Mouse (Mus musculus) spleen, adult 2 months (tissue): Measurements from ENCODE around the gene Slc30a4. TPM values are rescaled to one million over a fixed set of nuclear protein-coding genes. Genes with fewer than 3 reads are reported as not detected.

Experiments
- DNase-seq, 2 experiments: peaks; one replicate each; pipeline versions ENCODE4 v3.0.0 to v3.0.0-alpha.2; 2012 to 2021; ENCODE audit warnings: low spot score in 2 of 2, low read depth in 1 of 2
- H3K27ac ChIP-seq: fragments of 200-500 bp; 2 replicates; pipeline ENCODE4 v1.5.1; 2012; ENCODE audit warnings: low read length, inconsistent platforms; ENCODE audit not compliant: insufficient read depth
- H3K27me3 ChIP-seq: fragments of 200-500 bp; 2 replicates; pipeline ENCODE4 v1.6.1; 2012; ENCODE audit warnings: mild to moderate bottlenecking, moderate library complexity, low read length, inconsistent platforms; ENCODE audit not compliant: control insufficient read depth, insufficient read depth
- H3K36me3 ChIP-seq: fragments of 200-500 bp; 2 replicates; pipeline ENCODE4 v1.6.1; 2012; ENCODE audit warnings: mild to moderate bottlenecking, low read length, inconsistent platforms; ENCODE audit not compliant: control insufficient read depth, insufficient read depth
- H3K4me1 ChIP-seq: fragments of 200-500 bp; 2 replicates; pipeline ENCODE4 v1.6.1; 2011; ENCODE audit warnings: inconsistent platforms; ENCODE audit not compliant: control insufficient read depth, insufficient read depth, insufficient read length
- H3K4me3 ChIP-seq: fragments of 200-500 bp; 2 replicates; pipeline ENCODE4 v1.5.1; 2011; ENCODE audit warnings: mild to moderate bottlenecking, inconsistent platforms; ENCODE audit not compliant: insufficient read depth, insufficient read length; ENCODE audit errors: extremely low read depth
- CTCF ChIP-seq: fragments of 200-500 bp; IDR thresholded peaks from 2 replicates; pipeline ENCODE4 v1.5.1; 2011; ENCODE audit warnings: mild to moderate bottlenecking, inconsistent platforms; ENCODE audit not compliant: insufficient read depth, insufficient read length, insufficient replicate concordance; ENCODE audit errors: extremely low read depth
- POLR2A ChIP-seq: fragments of 200-500 bp; IDR thresholded peaks from 2 replicates; pipeline ENCODE4 v1.6.1; 2011; ENCODE audit warnings: low read depth, low read length, inconsistent platforms
- WGBS: fragments of 180-500 bp; shearing (Covaris S2); methylation state at CpG from one replicate; pipeline ENCODE4 v1.1.7; 2018; 5-methylcytosine and 5-hydroxymethylcytosine counted together
- polyA plus RNA-seq: library from polyadenylated mRNA; depleted of rRNA; stranded (reverse); fragments of >200 nt; gene quantifications from 2 replicates; pipeline ENCODE4 v1.2.3, GENCODE M21; 2012; rRNA removed

The Slc30a4 gene
- polyA plus RNA-seq, 1 experiment: 1.8 TPM

DNA sequence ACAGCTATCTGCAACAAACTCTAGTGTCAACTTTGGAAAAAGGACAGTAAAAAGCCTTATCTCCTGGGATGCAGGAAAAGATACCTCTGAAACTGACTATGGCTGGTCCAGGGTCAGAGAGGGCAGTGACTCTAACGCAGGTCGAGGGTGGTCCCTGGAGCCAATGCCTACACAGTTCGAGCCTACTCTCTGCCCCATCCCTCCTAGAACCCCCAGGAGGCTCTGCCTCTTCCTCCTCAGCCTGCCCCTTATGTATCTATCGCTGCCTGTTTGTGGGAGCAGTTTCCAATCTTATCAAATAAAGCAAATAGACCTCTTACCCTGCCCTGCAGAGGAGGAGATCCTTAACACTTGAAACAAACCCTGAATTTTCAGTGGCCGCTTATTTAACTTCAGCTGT is 63.8 kb downstream of the Slc30a4 start:
- WGBS: 71% methylated on average over 5 of the region's 5 CpGs
- H3K36me3 ChIP-seq: no peaks in the 10 kb centered on the region
- no peaks in the 10 kb centered on the region for H3K27me3 ChIP-seq
- no peak for TF ChIP-seq POLR2A
- no peak for TF ChIP-seq CTCF
- no peak overlapping the region for H3K27ac ChIP-seq
- H3K4me3 ChIP-seq: no peak overlapping the region
- peaks cover 4% of the 10 kb centered on the region; the same call in 1 of the 2 replicates for H3K4me1 ChIP-seq
- DNase-seq: no peak

DNA sequence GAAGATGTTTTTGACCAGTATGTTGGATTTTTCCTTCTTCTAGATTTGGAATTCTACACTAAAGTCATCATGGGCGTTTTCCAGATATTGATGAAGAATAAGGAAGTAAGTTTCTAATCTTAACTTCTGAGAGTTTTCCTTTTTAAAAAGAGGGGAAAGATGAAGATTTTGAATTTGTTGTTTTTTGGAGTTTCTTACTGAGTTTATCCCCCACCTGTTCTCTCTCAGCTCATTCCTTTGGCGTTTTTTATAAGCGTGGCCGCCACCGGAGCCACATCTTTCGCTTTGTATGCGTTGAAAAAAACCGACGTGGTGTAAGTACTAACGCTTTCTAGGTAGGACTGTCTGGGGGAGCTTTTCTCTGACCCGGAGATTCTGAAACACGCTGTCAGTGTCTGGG is 64.4 kb downstream of the Slc30a4 start:
- peak overlapping the region; percentile 35 for H3K4me3 ChIP-seq
- no peak for TF ChIP-seq CTCF
- H3K27ac ChIP-seq: no peak overlapping the region
- no peak for DNase-seq
- H3K36me3 ChIP-seq: no peaks in the 10 kb centered on the region; the same call in 1 of the 2 replicates
- 35% methylated on average over 12 of the region's 12 CpGs for WGBS
- peaks cover 4% of the 10 kb centered on the region; the same call in 1 of the 2 replicates for H3K4me1 ChIP-seq
- no peaks in the 10 kb centered on the region for H3K27me3 ChIP-seq

- WGBS: 2% methylated on average over 36 of the region's 36 CpGs
- Histone ChIP-seq H3K27me3 (no peaks in the 10 kb centered on the region), H3K36me3 (peaks cover 2% of the 10 kb centered on the region; the same call in 1 of the 2 replicates), H3K4me3 (peak overlapping the region; percentile 35), H3K4me1 (peaks cover 4% of the 10 kb centered on the region; the same call in 1 of the 2 replicates), H3K27ac (no peak overlapping the region)
- TF ChIP-seq POLR2A: no peak
- peak; percentile 93 for TF ChIP-seq CTCF
- DNase-seq: peak in 1 of 2 experiments; percentile 67
Measured at GRCm38 (mm10) chr2:122637526-122637997, 64.9 kb downstream of the Slc30a4 start.

DNA sequence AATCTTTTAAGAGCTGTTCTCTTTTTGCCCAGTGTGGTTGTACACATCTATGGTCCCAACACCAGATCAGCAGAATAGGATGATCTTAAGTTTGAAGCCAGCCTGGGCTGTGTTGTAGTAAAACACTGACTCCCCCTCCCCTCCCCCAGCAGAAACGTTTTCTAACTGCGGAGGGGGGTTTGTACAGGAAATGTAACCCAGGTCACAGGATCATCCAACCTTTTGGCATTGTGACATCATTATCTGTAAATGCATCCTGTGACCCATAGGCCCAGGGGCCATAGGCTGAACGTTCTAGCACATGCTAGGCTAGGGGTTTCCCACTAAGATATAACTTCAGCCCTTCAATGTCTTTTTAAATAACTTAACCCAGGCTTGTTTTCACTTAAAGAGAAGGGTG is 65.8 kb downstream of the Slc30a4 start, which contains the start of gene AA467197:
TSS of gene AA467197 (plus strand) at position 301 of the 400 bp plus-strand sequence.
- Histone ChIP-seq H3K36me3 (peaks cover 3% of the 10 kb centered on the region; the same call in 1 of the 2 replicates), H3K27me3 (no peaks in the 10 kb centered on the region), H3K27ac (no peak within 1 kb of the TSS), H3K4me3 (peak within 1 kb of the TSS; percentile 35), H3K4me1 (peaks cover 4% of the 10 kb centered on the region; the same call in 1 of the 2 replicates)
- TF ChIP-seq POLR2A (no peak), CTCF (no peak)
- no peak for DNase-seq
- 49% methylated on average over 3 of the region's 3 CpGs for WGBS

Other genes with a start within 250 kb of the Slc30a4 start
- 2.2 and 3.1 TPM in 2 replicates for gene Gm14085, start 217.7 kb downstream of the Slc30a4 start, polyA plus RNA-seq
- gene Gatm, start 91.4 kb downstream of the Slc30a4 start, polyA plus RNA-seq: 16.3 and 17.4 TPM in 2 replicates
- 0.18 TPM in 2 replicates for gene AA467197, start 65.7 kb downstream of the Slc30a4 start, polyA plus RNA-seq
- 15.1 and 30.6 TPM in 2 replicates for gene Bloc1s6, start 35.8 kb upstream of the Slc30a4 start, polyA plus RNA-seq
- gene Sqor, start 62.6 kb upstream of the Slc30a4 start, polyA plus RNA-seq: 7.9 and 8.2 TPM in 2 replicates